Mouse (Mus musculus) heart, postnatal 14 days (tissue): ENCODE measurements around the gene Fbxl13. TPM values are rescaled to one million over a fixed set of nuclear protein-coding genes. Genes with fewer than 3 reads are reported as not detected.

Source experiments
- DNase-seq, 2 experiments: peaks; one replicate each; pipeline ENCODE4 v3.0.0; 2021 to 2022
- intact Hi-C: fragments of 180-260 bp; cut with DNase I; formaldehyde crosslinking; loops from one replicate; pipeline ENCODE4 v1.15.1; 2025
- total RNA-seq, 2 experiments: library from RNA; stranded (reverse); gene quantifications; 2 replicates each; pipeline ENCODE4 v1.2.3; 2021

Gene Fbxl13
- total RNA-seq, 2 experiments from 2014 or later = 0.14 to 0.15 TPM

DNA sequence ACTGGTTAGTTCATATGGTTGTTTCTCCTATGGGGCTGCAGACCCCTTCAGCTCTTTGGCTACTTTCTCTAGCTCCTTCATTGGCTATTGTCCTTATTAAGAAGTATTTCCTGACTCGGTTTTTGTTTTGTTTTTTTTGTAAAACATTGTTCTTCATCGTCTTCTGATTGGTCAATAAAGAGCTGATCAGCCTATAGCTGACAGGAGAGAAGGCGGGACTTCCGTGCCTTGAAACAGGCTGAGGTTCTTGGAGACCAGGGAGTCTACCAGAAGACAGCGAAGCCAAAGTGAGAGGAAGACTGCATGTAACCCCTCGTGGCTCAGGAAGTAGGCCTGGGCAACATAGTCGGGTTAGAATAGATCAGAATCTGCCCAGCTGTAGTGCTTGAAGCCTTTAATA is 57.8 kb downstream of the Fbxl13 start:
- no peak for DNase-seq
- intact Hi-C loops = loop anchor here (1.0 to 2.0 kb wide), 2 partner anchors 153 to 323 kb away; no protein-coding TSS in a partner anchor

- peak; percentile 42 to 64 for DNase-seq
- intact Hi-C loops = loop anchor here (1.0 to 2.0 kb wide), 2 partner anchors 152 to 322 kb away; no protein-coding TSS in a partner anchor
Observed at GRCm38 (mm10) chr5:21586763-21587162, 58.7 kb downstream of the Fbxl13 start.

GRCm38 (mm10) chr5:21578136-21578535 is 67.3 kb downstream of the Fbxl13 start:
- intact Hi-C loops = no loop called here
- DNase-seq = no peak

GRCm38 (mm10) chr5:21575210-21575550 is 70.3 kb downstream of the Fbxl13 start:
- intact Hi-C loops = no loop called here

GRCm38 (mm10) chr5:21574386-21575209 is 70.8 kb downstream of the Fbxl13 start:
- DNase-seq = no peak
- intact Hi-C loops = no loop called here

More at GRCm38 (mm10) chr5:21575210-21575550, 70.3 kb downstream of the Fbxl13 start:
- DNase-seq = no peak

- DNase-seq = no peak
- intact Hi-C loops = no loop called here
Observed at GRCm38 (mm10) chr5:21572764-21573416, 72.5 kb downstream of the Fbxl13 start.

DNA sequence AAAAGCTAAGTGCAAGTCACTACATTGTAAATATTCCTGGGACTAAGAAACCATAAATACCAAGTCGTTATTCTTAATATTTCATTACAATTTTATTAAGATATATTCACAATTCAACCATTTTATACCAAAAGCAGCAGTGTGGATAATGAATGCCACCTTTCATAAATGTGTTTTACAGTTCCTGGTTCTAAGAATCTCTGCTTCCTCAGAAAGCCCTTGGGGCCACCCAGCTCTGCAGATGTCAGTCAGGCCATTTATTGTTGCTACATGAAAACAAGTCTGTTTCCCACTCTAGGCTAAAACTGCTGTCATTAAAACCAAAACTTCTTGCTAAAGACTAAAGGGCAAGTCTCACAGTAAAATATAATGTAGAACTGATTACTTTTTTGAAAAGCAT is 77.7 kb downstream of the Fbxl13 start:
- DNase-seq = no peak
- intact Hi-C loops = no loop called here

GRCm38 (mm10) chr5:21565392-21566065 is 79.9 kb downstream of the Fbxl13 start:
- DNase-seq = no peak
- intact Hi-C loops = no loop called here

DNA sequence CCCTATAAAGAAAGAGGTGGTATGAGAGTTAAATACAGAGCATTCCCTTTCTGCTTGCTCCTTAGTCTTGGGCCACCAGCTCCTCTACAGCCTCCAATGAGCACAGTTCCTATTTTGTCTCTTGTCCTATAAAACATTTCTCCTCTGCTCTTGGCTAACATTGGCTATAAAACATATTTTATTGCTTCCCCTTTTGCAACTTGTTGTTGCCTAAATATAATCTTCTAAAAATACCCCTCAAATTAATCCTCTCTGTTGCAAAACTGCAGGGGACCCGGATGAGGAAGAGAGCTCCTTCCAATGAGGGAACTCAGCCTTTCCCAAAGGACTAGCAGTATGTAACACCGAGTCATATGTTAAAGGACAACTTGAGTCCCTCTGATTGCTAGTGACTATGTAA is 81.5 kb downstream of the Fbxl13 start:
- DNase-seq = peak in 1 of 2 experiments; percentile 12
- intact Hi-C loops = no loop called here

- DNase-seq = no peak
- intact Hi-C loops = no loop called here
Observed at GRCm38 (mm10) chr5:21556502-21556901, 88.9 kb downstream of the Fbxl13 start.

GRCm38 (mm10) chr5:21554732-21555131 is 90.7 kb downstream of the Fbxl13 start:
- no peak for DNase-seq
- intact Hi-C loops = no loop called here

GRCm38 (mm10) chr5:21553685-21554084 is 91.7 kb downstream of the Fbxl13 start:
- intact Hi-C loops = no loop called here

GRCm38 (mm10) chr5:21547005-21547404 is 98.4 kb downstream of the Fbxl13 start:
- DNase-seq = no peak
- intact Hi-C loops = no loop called here

More at GRCm38 (mm10) chr5:21553685-21554084, 91.7 kb downstream of the Fbxl13 start:
- no peak for DNase-seq

DNA sequence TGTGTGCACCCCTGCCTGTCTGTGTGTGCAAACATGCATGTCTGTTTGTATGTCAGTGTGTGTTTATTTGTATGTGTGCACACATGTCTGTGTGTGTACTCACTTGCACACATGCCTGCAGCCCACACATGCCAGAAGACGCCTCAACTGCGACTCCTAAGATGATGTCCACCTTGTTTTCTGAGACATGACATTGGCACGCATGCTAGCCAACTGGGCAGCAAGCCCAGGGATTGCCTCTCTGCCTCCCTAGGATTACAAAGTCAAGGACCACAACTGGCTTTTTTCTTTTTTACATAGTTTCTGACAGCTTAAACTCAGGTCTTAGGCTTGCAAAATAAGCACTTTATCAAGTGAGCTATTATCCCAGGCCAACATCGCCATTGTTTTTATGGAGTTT is 99.6 kb downstream of the Fbxl13 start:
- DNase-seq = peak in 1 of 2 experiments; percentile 35
- intact Hi-C loops = no loop called here

- intact Hi-C loops = no loop called here
- DNase-seq = no peak
Observed at GRCm38 (mm10) chr5:21545227-21545626, 100.2 kb downstream of the Fbxl13 start.

DNA sequence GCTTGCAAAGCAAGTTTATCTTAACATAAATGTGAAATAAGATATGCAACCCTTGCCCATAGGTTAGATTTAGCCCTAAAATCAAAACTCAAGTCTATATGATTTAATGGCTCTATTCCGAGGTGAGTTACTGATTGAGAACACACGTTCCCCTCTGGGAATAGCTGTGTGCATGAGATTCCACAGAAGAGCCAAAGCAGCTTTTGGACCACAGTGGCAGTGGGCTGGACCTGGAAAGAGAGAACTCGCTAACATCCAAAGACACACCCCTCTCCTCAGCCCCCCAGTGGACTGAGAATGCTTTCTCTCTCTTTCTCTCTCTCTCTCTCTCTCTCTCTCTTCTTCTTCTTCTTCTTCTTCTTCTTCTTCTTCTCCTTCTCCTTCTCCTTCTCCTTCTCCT is 100.6 kb downstream of the Fbxl13 start:
- peak; percentile 46 to 47 for DNase-seq
- intact Hi-C loops = no loop called here

DNA sequence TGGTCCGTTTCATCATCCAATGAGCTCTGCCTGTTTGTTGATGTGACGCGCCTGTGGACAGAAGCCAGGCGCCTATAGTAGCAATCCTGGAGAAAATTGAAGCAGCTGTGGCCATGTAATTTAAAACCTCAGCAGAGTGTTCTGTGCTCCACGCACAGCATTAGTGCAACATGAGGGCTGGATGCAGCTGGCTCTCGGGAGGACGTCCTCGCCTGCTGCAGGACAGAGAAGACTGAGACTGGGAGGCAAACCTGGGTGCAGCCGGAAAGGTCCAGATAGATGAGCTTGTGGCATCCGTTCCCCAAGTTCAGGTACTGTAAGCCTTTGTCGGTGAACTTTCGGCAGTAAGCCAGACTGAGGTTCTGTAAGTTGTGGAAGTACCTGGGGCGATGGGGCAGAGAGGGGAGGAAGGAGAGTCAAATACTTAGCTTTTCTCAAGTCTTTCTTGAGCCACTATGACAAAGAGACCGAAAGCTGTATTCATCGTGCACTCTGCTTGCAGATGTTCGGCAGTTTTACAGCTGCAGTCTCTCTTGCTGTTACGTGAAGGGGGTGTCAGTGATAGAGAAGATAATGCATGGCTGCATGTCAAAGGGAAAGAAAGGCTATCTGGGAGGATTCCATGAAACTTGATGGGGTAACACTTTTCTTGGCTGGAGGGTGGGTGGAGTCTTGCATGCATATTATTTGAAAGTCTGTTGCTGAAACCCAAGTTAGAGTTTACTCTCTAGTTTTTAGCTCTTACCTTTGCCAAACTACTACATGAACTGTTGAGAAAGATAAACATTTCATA is 101.8 kb downstream of the Fbxl13 start, which contains the start of gene Lrrc17:
TSS of gene Lrrc17 (plus strand) at position 151 of the 793 bp plus-strand sequence.
- intact Hi-C loops = no loop called here
- peak; percentile 40 to 51 for DNase-seq

GRCm38 (mm10) chr5:21542226-21542625 is 103.2 kb downstream of the Fbxl13 start:
- intact Hi-C loops = no loop called here
- no peak for DNase-seq

- peak; percentile 47 to 50 for DNase-seq
- intact Hi-C loops = no loop called here
Observed at GRCm38 (mm10) chr5:21532921-21533320, 112.5 kb downstream of the Fbxl13 start.

DNA sequence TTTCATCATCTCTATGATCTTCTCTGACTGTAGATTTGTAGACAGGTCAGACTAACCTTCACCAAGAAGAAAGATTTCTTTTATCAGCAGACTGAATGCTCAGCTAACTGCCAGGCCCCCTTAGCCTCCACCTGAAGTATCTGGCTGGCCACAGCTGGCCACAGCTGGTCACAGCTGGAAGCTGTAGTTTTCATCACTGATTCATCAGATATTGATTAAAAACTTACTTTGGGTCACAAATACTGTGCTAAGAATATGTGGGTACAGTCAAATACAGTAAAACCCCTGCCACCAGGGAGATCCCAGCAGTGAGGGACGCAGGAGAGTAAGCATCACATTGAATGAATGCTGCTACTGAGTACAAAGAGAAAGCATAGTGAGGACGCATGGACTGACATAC is 113.3 kb downstream of the Fbxl13 start:
- no peak for DNase-seq
- intact Hi-C loops = no loop called here
